Mouse (Mus musculus) stomach, embryonic 14.5 days (tissue): ENCODE results near the gene Ch25h. TPM values are rescaled to one million over a fixed set of nuclear protein-coding genes. Genes with fewer than 3 reads are reported as not detected.

Experiments
- ATAC-seq: fragments of 200-750 bp; cut with Nextera tagmentation; 2 replicates; pipeline ENCODE4 v1.8.0; 2017; ENCODE audit warnings: low read depth, moderate TSS enrichment; ENCODE audit not compliant: insufficient number of reproducible peaks, insufficient read depth, low FRiP score
- H3K27ac ChIP-seq: fragments of 300-500 bp; sonication (generic); 2 replicates; pipeline ENCODE4 v1.5.1; 2014; ENCODE audit warnings: mild to moderate bottlenecking, low read length, moderate library complexity, mixed read lengths
- H3K27me3 ChIP-seq: fragments of 300-500 bp; sonication (generic); 2 replicates; pipeline ENCODE4 v1.6.1; 2014; ENCODE audit warnings: low read length, control low read depth, mixed read lengths; ENCODE audit not compliant: control insufficient read depth, insufficient read depth
- H3K36me3 ChIP-seq: fragments of 300-500 bp; sonication (generic); 2 replicates; pipeline ENCODE4 v1.6.1; 2014; ENCODE audit warnings: mild to moderate bottlenecking, control low read depth, low read length, moderate library complexity, mixed read lengths; ENCODE audit not compliant: control insufficient read depth, insufficient read depth
- H3K4me1 ChIP-seq: fragments of 300-500 bp; sonication (generic); 2 replicates; pipeline ENCODE4 v1.6.1; 2014; ENCODE audit warnings: low read length, control low read depth, mixed read lengths; ENCODE audit not compliant: control insufficient read depth, insufficient read depth
- H3K4me2 ChIP-seq: fragments of 300-500 bp; sonication (generic); replicated peaks from 2 replicates; pipeline ENCODE4 v1.6.1; 2014; ENCODE audit warnings: low read depth, low read length, control low read depth
- H3K4me3 ChIP-seq: fragments of 300-500 bp; sonication (generic); 2 replicates; pipeline ENCODE4 v1.5.1; 2014; ENCODE audit warnings: low read depth, low read length, control low read depth
- H3K9ac ChIP-seq: fragments of 300-500 bp; sonication (generic); replicated peaks from 2 replicates; pipeline ENCODE4 v1.6.1; 2014; ENCODE audit warnings: low read depth, mild to moderate bottlenecking, control low read depth, low read length, moderate library complexity, mixed read lengths
- H3K9me3 ChIP-seq: fragments of 300-500 bp; sonication (generic); 2 replicates; pipeline ENCODE4 v1.6.1; 2016; ENCODE audit warnings: low read depth, low read length, control low read depth; ENCODE audit not compliant: control insufficient read depth
- WGBS: fragments of 180-500 bp; shearing (Covaris S2); extraction: QIAGEN DNeasy Blood & Tissue Kit; methylation state at CpG from one replicate; pipeline ENCODE4 v1.1.7; 2014; 5-methylcytosine and 5-hydroxymethylcytosine counted together
- polyA plus RNA-seq: library from polyadenylated mRNA; unstranded; fragments of >200 nt; fragmentation: Nextera tagmentation; extraction: Ambion mirVana; gene quantifications from 2 replicates; pipeline ENCODE4 v1.2.1, GENCODE M21; 2014

Gene Ch25h
- polyA plus RNA-seq, 1 experiment from 2014 or later, result 1.7 TPM

GRCm38 (mm10) chr19:34423783-34424335, 51.1 kb downstream of the Ch25h start:
- H3K4me3 ChIP-seq, result no peak overlapping the region
- H3K4me2 ChIP-seq, result no peak overlapping the region
- no peak for ATAC-seq
- H3K27ac ChIP-seq, result no peak overlapping the region
- H3K9ac ChIP-seq, result no peak overlapping the region
- no peaks in the 10 kb centered on the region for H3K36me3 ChIP-seq
- no peaks in the 10 kb centered on the region for H3K9me3 ChIP-seq
- no peaks in the 10 kb centered on the region for H3K27me3 ChIP-seq
- H3K4me1 ChIP-seq, result no peaks in the 10 kb centered on the region
- WGBS, result 73% methylated on average over 4 of the region's 4 CpGs

Other genes starting within 250 kb of the Ch25h start
- gene Acta2, start 219.6 kb downstream of the Ch25h start, polyA plus RNA-seq, result 2,393 and 2,414 TPM in 2 replicates
- gene Fas, start 184.5 kb downstream of the Ch25h start, polyA plus RNA-seq, result 2.4 and 3.1 TPM in 2 replicates
- 35.3 and 36.4 TPM in 2 replicates for gene Lipa, start 52.3 kb upstream of the Ch25h start, polyA plus RNA-seq
- gene Ifit2, start 75.5 kb upstream of the Ch25h start, polyA plus RNA-seq, result 6.5 and 7.5 TPM in 2 replicates
- 0.53 and 0.78 TPM in 2 replicates for gene Ifit3, start 108.4 kb upstream of the Ch25h start, polyA plus RNA-seq
- 0.18 TPM in 1 of 2 replicates, not detected in the other for gene Ifit1bl1, start 126.8 kb upstream of the Ch25h start, polyA plus RNA-seq
- 0.36 TPM in 1 of 2 replicates, not detected in the other for gene Ifit3b, start 132.8 kb upstream of the Ch25h start, polyA plus RNA-seq
- not detected in 2 replicates for gene Ifit1bl2, start 165.6 kb upstream of the Ch25h start, polyA plus RNA-seq
- 0.28 and 0.54 TPM in 2 replicates for gene Ifit1, start 165.7 kb upstream of the Ch25h start, polyA plus RNA-seq